In the genomic region with DNA sequence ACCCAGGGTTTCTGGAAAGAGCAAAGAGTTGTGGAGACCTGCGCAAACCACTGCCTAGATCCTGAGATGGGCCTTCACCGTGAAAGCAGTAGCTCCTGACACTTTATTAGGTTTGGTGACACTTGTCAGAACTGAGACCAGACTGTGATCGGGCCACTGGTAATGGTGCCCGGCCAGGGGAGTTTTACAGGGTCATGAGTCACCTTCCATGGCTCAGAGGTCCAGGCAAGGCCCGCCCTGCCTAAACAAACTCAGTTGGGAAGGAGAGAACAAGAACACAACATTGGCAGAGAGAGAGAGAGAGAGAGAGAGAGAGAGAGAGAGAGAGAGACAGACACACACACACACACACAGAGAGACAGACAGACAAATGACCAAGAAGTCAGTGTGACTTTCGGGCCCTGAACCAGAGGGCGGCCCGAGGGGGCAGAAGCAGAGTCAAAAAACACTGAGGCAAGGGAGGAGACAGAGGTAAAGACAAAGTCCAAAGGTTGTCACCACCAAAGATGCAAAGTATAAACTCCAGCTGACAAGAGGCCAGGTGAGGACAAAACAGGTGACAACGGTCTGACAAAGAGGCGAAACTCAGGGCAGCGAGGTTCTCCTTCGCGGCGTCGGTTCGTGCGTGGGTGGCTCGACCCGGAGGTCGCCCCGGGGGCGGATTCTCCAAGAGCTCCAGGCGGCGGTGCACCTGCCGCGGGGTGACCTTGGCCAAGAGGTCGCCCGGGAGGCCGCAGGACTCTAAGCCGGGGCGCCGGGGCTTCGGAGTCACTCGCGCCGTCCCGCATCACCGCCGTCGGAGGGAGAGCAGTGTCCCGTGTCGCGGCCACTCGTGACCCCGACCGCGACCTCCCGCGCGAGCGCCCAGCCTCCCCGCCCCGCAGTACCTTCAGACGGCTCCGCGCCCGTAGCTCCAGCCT, we compare ENCODE assay signal across 7 mouse cellular contexts. TPM values are rescaled to one million over a fixed set of nuclear protein-coding genes. Genes with fewer than 3 reads are reported as not detected.
DNase-seq lines count a peak whose midpoint lies in the region; ATAC-seq and TF ChIP-seq lines count a peak whose summit lies in the region.

No protein-coding gene starts in this region.

- peaks cover 22% of the 10 kb centered on the region for H3K79me2 ChIP-seq in CH12.LX (replicated peaks; ENCODE audit: control insufficient read depth, extremely low read depth, insufficient read depth, poor library complexity, severe bottlenecking)

- ATAC-seq in embryonic facial prominence, embryonic 14.5 days (ENCODE audit: low read depth) = peak; percentile 15; the same call in 1 of the 2 replicates
- no peak for ATAC-seq in hindbrain, embryonic 16.5 days
- peak; percentile 69 for ATAC-seq in liver, embryonic 14.5 days (ENCODE audit: insufficient read depth)
- ATAC-seq in stomach, postnatal 0 days (ENCODE audit: low FRiP score, low TSS enrichment) = peak; percentile 82

- peak overlapping the region; percentile 87 to 94 (median 93) for H3K4me3 ChIP-seq in CH12.LX (replicated peaks in 1 of 3; ENCODE audit: low read depth in 2 of 3, low read length in 2 of 3, poor library complexity in 1 of 3)
- peak overlapping the region; percentile 95 for H3K4me3 ChIP-seq in embryonic facial prominence, embryonic 14.5 days (ENCODE audit: low read depth, low read length)
- H3K4me3 ChIP-seq in hindbrain, embryonic 16.5 days (ENCODE audit: low read length) = peak overlapping the region; percentile 92
- H3K4me3 ChIP-seq in liver, embryonic 14.5 days (ENCODE audit: insufficient read depth in 1 of 2, low read depth in 2 of 2, low read length in 2 of 2) = peak overlapping the region; percentile 87 to 90
- peak overlapping the region; percentile 90 for H3K4me3 ChIP-seq in stomach, postnatal 0 days (ENCODE audit: low read depth, low read length)

- peak overlapping the region; percentile 2; the same call in 1 of the 2 replicates for H3K27ac ChIP-seq in CH12.LX (ENCODE audit: insufficient read depth, low read depth)
- H3K27ac ChIP-seq in embryonic facial prominence, embryonic 14.5 days (replicated peaks; ENCODE audit: low read depth, low read length) = peak overlapping the region; percentile 39; the same call in 1 of the 2 replicates
- peak overlapping the region; percentile 63 for H3K27ac ChIP-seq in hindbrain, embryonic 16.5 days (ENCODE audit: low read depth, low read length)
- H3K27ac ChIP-seq in liver, embryonic 14.5 days = peak overlapping the region; percentile 38
- peak overlapping the region; percentile 93 for H3K27ac ChIP-seq in stomach, postnatal 0 days (replicated peaks)

- no peak for TF ChIP-seq EP300 in CH12.LX (IDR thresholded peaks at IDR 0.05; ENCODE audit: low read length)
- TF ChIP-seq EP300 in liver, embryonic 14.5 days (IDR thresholded peaks at IDR 0.05; ENCODE audit: low read depth) = no peak
- no peak for TF ChIP-seq EP300 in stomach, postnatal 0 days (optimal IDR thresholded peaks at IDR 0.05)

- peaks cover 27% of the 10 kb centered on the region for H3K27me3 ChIP-seq in CH12.LX (replicated peaks)
- no peaks in the 10 kb centered on the region for H3K27me3 ChIP-seq in embryonic facial prominence, embryonic 14.5 days (replicated peaks; ENCODE audit: control insufficient read depth, insufficient read depth, low read length)
- H3K27me3 ChIP-seq in hindbrain, embryonic 16.5 days (replicated peaks; ENCODE audit: control insufficient read depth, insufficient read depth, low read length) = no peaks in the 10 kb centered on the region
- H3K27me3 ChIP-seq in liver, embryonic 14.5 days (ENCODE audit: control insufficient read depth, insufficient read depth, low read length) = no peaks in the 10 kb centered on the region
- no peaks in the 10 kb centered on the region for H3K27me3 ChIP-seq in stomach, postnatal 0 days (ENCODE audit: control insufficient read depth, insufficient read depth, low read length)

- TF ChIP-seq CTCF in CH12.LX (conservative IDR thresholded peaks at IDR 0.05 in 1 of 2, IDR thresholded peaks at IDR 0.05 in 1 of 2; ENCODE audit: low read depth in 2 of 2, low read length in 2 of 2) = no peak
- no peak for TF ChIP-seq CTCF in liver, embryonic 14.5 days (IDR thresholded peaks at IDR 0.05; ENCODE audit: low read depth)
- TF ChIP-seq CTCF in stomach, postnatal 0 days (IDR thresholded peaks at IDR 0.05; ENCODE audit: low read depth) = no peak

- in situ Hi-C loops in CH12.LX (cut with MboI; ENCODE audit: low pct_ligation_motif_present, low pct_unique_long_range_greater_than_20kb, low sequenced_read_pairs) = no loop called here

- peaks cover 0 to 37% of the 10 kb centered on the region in 2 experiments; a peak in 2 of 4 replicates for H3K4me1 ChIP-seq in CH12.LX (ENCODE audit: control insufficient read depth in 1 of 2, insufficient read depth in 2 of 2)
- H3K4me1 ChIP-seq in embryonic facial prominence, embryonic 14.5 days (ENCODE audit: control insufficient read depth, insufficient read depth, low read length) = peaks cover 15% of the 10 kb centered on the region
- peaks cover 21% of the 10 kb centered on the region for H3K4me1 ChIP-seq in hindbrain, embryonic 16.5 days (ENCODE audit: control insufficient read depth, insufficient read depth, low read depth, low read length)
- H3K4me1 ChIP-seq in liver, embryonic 14.5 days (replicated peaks; ENCODE audit: control insufficient read depth in 2 of 2, insufficient read depth in 2 of 2, low read length in 1 of 2) = peaks cover 6 to 10% of the 10 kb centered on the region in 2 experiments
- H3K4me1 ChIP-seq in stomach, postnatal 0 days (replicated peaks; ENCODE audit: control insufficient read depth, insufficient read depth) = no peaks in the 10 kb centered on the region

- H3K36me3 ChIP-seq in CH12.LX (replicated peaks in 1 of 2; ENCODE audit: control insufficient read depth in 1 of 2, insufficient read depth in 1 of 2, low read length in 1 of 2) = peaks cover under 1 to 30% of the 10 kb centered on the region in 2 experiments
- peaks cover 16% of the 10 kb centered on the region for H3K36me3 ChIP-seq in embryonic facial prominence, embryonic 14.5 days (ENCODE audit: control insufficient read depth, insufficient read depth, low read length)
- no peaks in the 10 kb centered on the region; the same call in 1 of the 2 replicates for H3K36me3 ChIP-seq in hindbrain, embryonic 16.5 days (ENCODE audit: control insufficient read depth, insufficient read depth, low read length)
- H3K36me3 ChIP-seq in liver, embryonic 14.5 days (replicated peaks; ENCODE audit: control insufficient read depth, insufficient read depth, low read depth) = peaks cover 2% of the 10 kb centered on the region
- H3K36me3 ChIP-seq in stomach, postnatal 0 days (ENCODE audit: control insufficient read depth, insufficient read depth, low read length) = peaks cover 9% of the 10 kb centered on the region

- peak overlapping the region; percentile 89 for H3K4me2 ChIP-seq in CH12.LX (ENCODE audit: insufficient read depth, low read depth, poor library complexity, severe bottlenecking)
- H3K4me2 ChIP-seq in embryonic facial prominence, embryonic 14.5 days (ENCODE audit: low read depth, low read length) = peak overlapping the region; percentile 80
- peak overlapping the region; percentile 85 for H3K4me2 ChIP-seq in hindbrain, embryonic 16.5 days (ENCODE audit: low read length)
- peak overlapping the region; percentile 71 for H3K4me2 ChIP-seq in liver, embryonic 14.5 days (ENCODE audit: low read depth)
- peak overlapping the region; percentile 74 for H3K4me2 ChIP-seq in stomach, postnatal 0 days (replicated peaks; ENCODE audit: low read depth)

- intact Hi-C loops in left cerebral cortex, postnatal 36 days (cut with DNase I) = no loop called here

- TF ChIP-seq RAD21 in CH12.LX (IDR thresholded peaks at IDR 0.05; ENCODE audit: low read depth, low read length) = no peak

- H3K9ac ChIP-seq in CH12.LX (ENCODE audit: insufficient read depth, low read depth) = peak overlapping the region; percentile 83
- H3K9ac ChIP-seq in embryonic facial prominence, embryonic 14.5 days (ENCODE audit: low read depth, low read length) = peak overlapping the region; percentile 96
- H3K9ac ChIP-seq in hindbrain, embryonic 16.5 days (ENCODE audit: low read depth, low read length) = peak overlapping the region; percentile 91
- H3K9ac ChIP-seq in liver, embryonic 14.5 days (replicated peaks) = peak overlapping the region; percentile 85
- peak overlapping the region; percentile 96 for H3K9ac ChIP-seq in stomach, postnatal 0 days (ENCODE audit: low read length)

- no peak for TF ChIP-seq POLR2A in CH12.LX (IDR thresholded peaks at IDR 0.05; ENCODE audit: low read depth, low read length)

- DNase-seq in 416B (ENCODE audit: low read depth) (peak; percentile 54), CH12.LX (ENCODE audit: extremely low read depth) (no peak)
- DNase-seq in embryonic facial prominence, embryonic 14.5 days (ENCODE audit: low spot score) = no peak
- no peak for DNase-seq in liver, embryonic 14.5 days (ENCODE audit: low read depth in 3 of 3, low spot score in 3 of 3)
- DNase-seq in stomach, postnatal 0 days (ENCODE audit: low spot score) = peak; percentile 67
- no peak for DNase-seq in left cerebral cortex, postnatal 36 days (ENCODE audit: low spot score in 2 of 2)

- WGBS in embryonic facial prominence, embryonic 14.5 days = 23% methylated on average over 14 of the region's 57 CpGs
- WGBS in hindbrain, embryonic 16.5 days = 7% methylated on average over 44 of the region's 57 CpGs
- 4% methylated on average over 50 of the region's 57 CpGs for WGBS in liver, embryonic 14.5 days (ENCODE audit: insufficient replicate concordance)
- 5% methylated on average over 44 of the region's 57 CpGs for WGBS in stomach, postnatal 0 days

- dilution Hi-C loops in CH12.LX (cut with MboI; ENCODE audit: extremely low pct_ligation_motif_present, extremely low pct_unique_long_range_greater_than_20kb, low sequenced_read_pairs) = no loop called here

- H3K9me3 ChIP-seq in CH12.LX (replicated peaks; ENCODE audit: low read length) = peaks cover 8% of the 10 kb centered on the region
- H3K9me3 ChIP-seq in embryonic facial prominence, embryonic 14.5 days (ENCODE audit: control insufficient read depth, low read length) = no peaks in the 10 kb centered on the region
- H3K9me3 ChIP-seq in hindbrain, embryonic 16.5 days (ENCODE audit: control insufficient read depth, low read length) = no peaks in the 10 kb centered on the region
- no peaks in the 10 kb centered on the region for H3K9me3 ChIP-seq in liver, embryonic 14.5 days (ENCODE audit: control insufficient read depth, low read length)
- no peaks in the 10 kb centered on the region for H3K9me3 ChIP-seq in stomach, postnatal 0 days (ENCODE audit: control insufficient read depth, low read length)

RNA-seq across cellular contexts. Expression of gene Zbtb43, which starts 0.6 kb away (rescaled TPM):
- total RNA-seq in CH12.LX (2012; rRNA removed) = 8.9 and 10.0 TPM in 2 replicates
- total RNA-seq in CH12.LX (2014; rRNA removed) = 9.0 and 10.9 TPM in 2 replicates
- polyA plus RNA-seq in CH12.LX (2012; ENCODE audit: insufficient read length, low read depth) = 8.5 and 8.6 TPM in 2 replicates
- 16.5 and 18.2 TPM in 2 replicates for polyA plus RNA-seq in embryonic facial prominence, embryonic 14.5 days (2014; fragmentation: Nextera tagmentation; extraction: Ambion mirVana)
- polyA plus RNA-seq in hindbrain, embryonic 16.5 days (2015; fragmentation: Nextera tagmentation; extraction: Ambion mirVana) = 20.7 and 21.7 TPM in 2 replicates
- polyA plus RNA-seq in liver, embryonic 14.5 days (2012; rRNA removed) = 3.8 and 4.0 TPM in 2 replicates
- polyA plus RNA-seq in liver, embryonic 14.5 days (2014; fragmentation: Nextera tagmentation; extraction: Ambion mirVana) = 5.3 and 6.1 TPM in 2 replicates
- 9.6 and 12.9 TPM in 2 replicates for polyA plus RNA-seq in stomach, postnatal 0 days (2015; fragmentation: Nextera tagmentation; extraction: Ambion mirVana)
- 10 to 100 TPM; 26.7 to 28.3 TPM for total RNA-seq in left cerebral cortex, postnatal 36 days (2021)

RNA-seq across cellular contexts. Expression of gene Zbtb34, which starts 36.7 kb away (rescaled TPM):
- 5.0 TPM in 2 replicates for total RNA-seq in CH12.LX (2012; rRNA removed)
- 2.0 and 3.4 TPM in 2 replicates for total RNA-seq in CH12.LX (2014; rRNA removed)
- polyA plus RNA-seq in CH12.LX (2012; ENCODE audit: insufficient read length, low read depth) = 4.5 and 5.8 TPM in 2 replicates
- 7.3 and 9.6 TPM in 2 replicates for polyA plus RNA-seq in embryonic facial prominence, embryonic 14.5 days (2014; fragmentation: Nextera tagmentation; extraction: Ambion mirVana)
- polyA plus RNA-seq in hindbrain, embryonic 16.5 days (2015; fragmentation: Nextera tagmentation; extraction: Ambion mirVana) = 5.3 and 7.8 TPM in 2 replicates
- polyA plus RNA-seq in liver, embryonic 14.5 days (2012; rRNA removed) = 3.7 and 3.9 TPM in 2 replicates
- polyA plus RNA-seq in liver, embryonic 14.5 days (2014; fragmentation: Nextera tagmentation; extraction: Ambion mirVana) = 1.3 and 1.8 TPM in 2 replicates
- 2.6 and 3.3 TPM in 2 replicates for polyA plus RNA-seq in stomach, postnatal 0 days (2015; fragmentation: Nextera tagmentation; extraction: Ambion mirVana)
- 10 to 100 TPM; 18.9 to 27.1 TPM for total RNA-seq in left cerebral cortex, postnatal 36 days (2021)

Comparison
In these comparisons a context has a peak if more than half of its experiments do, and no peak if none do; other contexts are left out.
1. DNase-seq: peak in 416B (single experiment) and stomach, postnatal 0 days (single experiment); none in CH12.LX (single experiment), embryonic facial prominence, embryonic 14.5 days (single experiment), liver, embryonic 14.5 days (0 of 3) and left cerebral cortex, postnatal 36 days (0 of 2).
2. H3K27ac ChIP-seq: peak in every context shown above with its lines; median percentile 93 in stomach, postnatal 0 days; 63 in hindbrain, embryonic 16.5 days; 39 in embryonic facial prominence, embryonic 14.5 days; 38 in liver, embryonic 14.5 days; 2 in CH12.LX.
3. Peak in every context shown above with its lines, with median percentiles within 50 percentile points of each other: H3K4me2 ChIP-seq, H3K4me3 ChIP-seq and H3K9ac ChIP-seq.